14 mouse cellular contexts compared by ENCODE assay signal in genomic region chr11:107222531-107223168, GRCm38 (mm10). TPM values are rescaled to one million over a fixed set of nuclear protein-coding genes. Genes with fewer than 3 reads are reported as not detected.
A peak's percentile ranks its signal among the peaks of the same experiment; 100 is the strongest.
DNase-seq lines count a peak whose midpoint lies in the region; ATAC-seq and TF ChIP-seq lines count a peak whose summit lies in the region.
"Had no signal": no experiment of that assay in that cellular context is flagged by ENCODE, and none has a peak within 500 bp of the region (broad histone marks: within the 10 kb centered on the region; RNA-seq: fewer than 3 reads in every experiment).

No protein-coding gene starts in this region.

- ATAC-seq in heart, embryonic 12.5 days (ENCODE audit: insufficient number of reproducible peaks, low FRiP score): no peak
- ATAC-seq in limb, embryonic 12.5 days (ENCODE audit: insufficient number of reproducible peaks, insufficient read depth, low FRiP score, low TSS enrichment, low read depth): no peak
- ATAC-seq in hindbrain, embryonic 16.5 days: no peak
- ATAC-seq in midbrain, embryonic 14.5 days (ENCODE audit: low FRiP score, low TSS enrichment): no peak
- ATAC-seq: intestine, embryonic 15.5 days had no signal

- H3K27me3 ChIP-seq in heart, embryonic 12.5 days (replicated peaks): no peaks in the 10 kb centered on the region
- no peaks in the 10 kb centered on the region for H3K27me3 ChIP-seq in limb, embryonic 12.5 days
- H3K27me3 ChIP-seq in limb, embryonic 10.5 days (ENCODE audit: low read depth, poor library complexity, severe bottlenecking): no peaks in the 10 kb centered on the region
- H3K27me3 ChIP-seq in hindbrain, embryonic 16.5 days (replicated peaks; ENCODE audit: control insufficient read depth, insufficient read depth, low read length): no peaks in the 10 kb centered on the region
- H3K27me3 ChIP-seq in midbrain, embryonic 14.5 days (ENCODE audit: control insufficient read depth, insufficient read depth, low read length): no peaks in the 10 kb centered on the region
- H3K27me3 ChIP-seq in thymus, adult 2 months (ENCODE audit: control insufficient read depth, insufficient read depth, low read length): no peaks in the 10 kb centered on the region
- H3K27me3 ChIP-seq: intestine, embryonic 15.5 days had no signal

- H3K9ac ChIP-seq in heart, embryonic 12.5 days: no peak overlapping the region
- H3K9ac ChIP-seq in limb, embryonic 12.5 days (replicated peaks): 0 out of 2 replicates have a peak overlapping the region, but pooled peaks have one; percentile 18
- H3K9ac ChIP-seq in hindbrain, embryonic 16.5 days (ENCODE audit: low read depth, low read length): no peak overlapping the region
- H3K9ac ChIP-seq in midbrain, embryonic 14.5 days (replicated peaks; ENCODE audit: low read length): no peak overlapping the region
- H3K9ac ChIP-seq: intestine, embryonic 15.5 days; lung, embryonic 14.5 days had no signal

- H3K36me3 ChIP-seq in heart, embryonic 12.5 days: no peaks in the 10 kb centered on the region
- peaks cover 24% of the 10 kb centered on the region for H3K36me3 ChIP-seq in limb, embryonic 12.5 days
- peaks cover 39% of the 10 kb centered on the region for H3K36me3 ChIP-seq in limb, embryonic 10.5 days
- H3K36me3 ChIP-seq in hindbrain, embryonic 16.5 days (ENCODE audit: control insufficient read depth, insufficient read depth, low read length): no peaks in the 10 kb centered on the region
- no peaks in the 10 kb centered on the region for H3K36me3 ChIP-seq in midbrain, embryonic 14.5 days (ENCODE audit: control insufficient read depth, insufficient read depth, low read length)
- H3K36me3 ChIP-seq in thymus, adult 2 months (ENCODE audit: control insufficient read depth, insufficient read depth, low read length): no peaks in the 10 kb centered on the region

- no peaks in the 10 kb centered on the region for H3K9me3 ChIP-seq in heart, embryonic 12.5 days (replicated peaks)
- H3K9me3 ChIP-seq in limb, embryonic 12.5 days: no peaks in the 10 kb centered on the region
- H3K9me3 ChIP-seq in limb, embryonic 10.5 days (replicated peaks): no peaks in the 10 kb centered on the region
- no peaks in the 10 kb centered on the region for H3K9me3 ChIP-seq in hindbrain, embryonic 16.5 days (ENCODE audit: control insufficient read depth, low read length)
- no peaks in the 10 kb centered on the region for H3K9me3 ChIP-seq in midbrain, embryonic 14.5 days (ENCODE audit: control insufficient read depth, low read length)
- H3K9me3 ChIP-seq: G1E; intestine, embryonic 15.5 days had no signal

- WGBS in heart, embryonic 12.5 days: 55% methylated on average over 12 of the region's 12 CpGs
- 72% methylated on average over 12 of the region's 12 CpGs for WGBS in limb, embryonic 12.5 days
- WGBS in limb, embryonic 10.5 days: 84% methylated on average over 12 of the region's 12 CpGs
- 60% methylated on average over 12 of the region's 12 CpGs for WGBS in hindbrain, embryonic 16.5 days
- WGBS in midbrain, embryonic 14.5 days: 36% methylated on average over 12 of the region's 12 CpGs
- WGBS in thymus, adult 2 months: 85% methylated on average over 12 of the region's 12 CpGs

- peaks cover 33% of the 10 kb centered on the region for H3K4me1 ChIP-seq in heart, embryonic 12.5 days (replicated peaks)
- peaks cover 11% of the 10 kb centered on the region for H3K4me1 ChIP-seq in limb, embryonic 12.5 days (replicated peaks)
- H3K4me1 ChIP-seq in limb, embryonic 10.5 days: peaks cover 24% of the 10 kb centered on the region
- no peaks in the 10 kb centered on the region; the same call in 1 of the 2 replicates for H3K4me1 ChIP-seq in hindbrain, embryonic 16.5 days (ENCODE audit: control insufficient read depth, insufficient read depth, low read depth, low read length)
- H3K4me1 ChIP-seq in midbrain, embryonic 14.5 days (ENCODE audit: control insufficient read depth, insufficient read depth, low read length): peaks cover 10% of the 10 kb centered on the region; the same call in 1 of the 2 replicates
- no peaks in the 10 kb centered on the region for H3K4me1 ChIP-seq in thymus, adult 2 months (replicated peaks; ENCODE audit: control insufficient read depth, insufficient read depth, low read length)
- H3K4me1 ChIP-seq: intestine, embryonic 15.5 days had no signal

- peak overlapping the region; percentile 57; the same call in 1 of the 2 replicates for H3K27ac ChIP-seq in heart, embryonic 12.5 days (ENCODE audit: poor library complexity, severe bottlenecking)
- no peak overlapping the region for H3K27ac ChIP-seq in limb, embryonic 12.5 days
- H3K27ac ChIP-seq in limb, embryonic 10.5 days: no peak overlapping the region
- peak overlapping the region; percentile 29; the same call in 1 of the 2 replicates for H3K27ac ChIP-seq in hindbrain, embryonic 16.5 days (ENCODE audit: low read depth, low read length)
- H3K27ac ChIP-seq in midbrain, embryonic 14.5 days (replicated peaks; ENCODE audit: low read depth, low read length): peak overlapping the region; percentile 74
- H3K27ac ChIP-seq in thymus, adult 2 months (ENCODE audit: control insufficient read depth, insufficient read depth, low read length): no peak overlapping the region
- H3K27ac ChIP-seq: intestine, embryonic 15.5 days; macrophage had no signal

- no peak for DNase-seq in heart, adult 9 months (ENCODE audit: low spot score in 2 of 2)
- no peak for DNase-seq in limb, embryonic 10.5 days (ENCODE audit: low spot score)
- peak; percentile 68 for DNase-seq in midbrain, embryonic 14.5 days
- no peak for DNase-seq in kidney, postnatal 10 days
- no peak for DNase-seq in thymus, adult 2 months
- DNase-seq: embryo, embryonic 11 days; lung, embryonic 14.5 days had no signal

- no peak overlapping the region for H3K4me3 ChIP-seq in heart, embryonic 12.5 days
- H3K4me3 ChIP-seq in limb, embryonic 12.5 days (replicated peaks): no peak overlapping the region
- H3K4me3 ChIP-seq in limb, embryonic 10.5 days: no peak overlapping the region
- no peak overlapping the region for H3K4me3 ChIP-seq in hindbrain, embryonic 16.5 days (ENCODE audit: low read length)
- no peak overlapping the region for H3K4me3 ChIP-seq in midbrain, embryonic 14.5 days (replicated peaks; ENCODE audit: low read depth, low read length)
- no peak overlapping the region for H3K4me3 ChIP-seq in thymus, adult 2 months (ENCODE audit: control insufficient read depth, insufficient read depth, low read length)
- H3K4me3 ChIP-seq: intestine, embryonic 15.5 days had no signal

- TF ChIP-seq POLR2A in thymus, adult 2 months (IDR thresholded peaks at IDR 0.05; ENCODE audit: control insufficient read depth, extremely low read depth, insufficient read depth, low read length, poor library complexity): no peak

- no peak for TF ChIP-seq CTCF in thymus, adult 2 months (IDR thresholded peaks at IDR 0.05; ENCODE audit: borderline replicate concordance, control insufficient read depth, extremely low read depth, insufficient read depth, low read length, poor library complexity)

- no peak overlapping the region for H3K4me2 ChIP-seq in heart, embryonic 12.5 days
- no peak overlapping the region for H3K4me2 ChIP-seq in limb, embryonic 12.5 days
- H3K4me2 ChIP-seq in hindbrain, embryonic 16.5 days (ENCODE audit: low read length): no peak overlapping the region
- peak overlapping the region; percentile 19; the same call in 1 of the 2 replicates for H3K4me2 ChIP-seq in midbrain, embryonic 14.5 days (ENCODE audit: low read length)
- H3K4me2 ChIP-seq: intestine, embryonic 15.5 days; liver, embryonic 11.5 days; lung, embryonic 14.5 days had no signal

RNA-seq across cellular contexts. Expression of gene Nol11, which starts 33.5 kb away (rescaled TPM):
- polyA plus RNA-seq in heart, embryonic 12.5 days (2016; fragmentation: Nextera tagmentation; extraction: Ambion mirVana): 45.4 and 45.6 TPM in 2 replicates
- 72.7 and 73.9 TPM in 2 replicates for polyA plus RNA-seq in limb, embryonic 12.5 days (2016; fragmentation: Nextera tagmentation; extraction: Ambion mirVana)
- polyA plus RNA-seq in limb, embryonic 10.5 days (2016; fragmentation: Nextera tagmentation; extraction: Ambion mirVana): 74.5 and 77.7 TPM in 2 replicates
- 41.9 and 46.2 TPM in 2 replicates for polyA plus RNA-seq in hindbrain, embryonic 16.5 days (2015; fragmentation: Nextera tagmentation; extraction: Ambion mirVana)
- polyA plus RNA-seq in midbrain, embryonic 14.5 days (2014; fragmentation: Nextera tagmentation; extraction: Ambion mirVana): 43.3 and 57.7 TPM in 2 replicates
- polyA plus RNA-seq in thymus, adult 2 months (2012; rRNA removed): 11.7 and 12.8 TPM in 2 replicates

Comparison
In these comparisons a context has a peak if more than half of its experiments do, and no peak if none do; other contexts are left out.
1. H3K27ac ChIP-seq: peak in heart, embryonic 12.5 days (single experiment), hindbrain, embryonic 16.5 days (single experiment) and midbrain, embryonic 14.5 days (single experiment); none in limb, embryonic 12.5 days (single experiment), limb, embryonic 10.5 days (single experiment) and thymus, adult 2 months (single experiment).